Mouse (Mus musculus): ENCODE measurements around the gene Tbc1d10a.

DNA sequence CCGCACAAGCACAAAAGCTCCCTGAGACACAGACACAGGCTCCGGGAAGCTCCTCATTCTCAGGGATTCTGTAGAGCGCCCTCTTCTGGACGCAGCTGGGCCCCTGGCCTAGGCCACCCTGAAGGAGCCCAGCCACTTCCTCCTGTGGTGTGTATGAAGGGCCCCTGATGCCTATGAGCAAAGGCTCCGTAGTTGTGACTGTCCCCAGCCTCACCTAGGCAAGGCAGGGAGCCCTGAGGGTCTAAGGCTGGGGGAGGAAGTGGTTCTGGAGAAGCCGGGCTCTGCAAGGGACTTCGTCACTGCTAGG is 74.6 kb downstream of the Tbc1d10a start:
- TF ChIP-seq CTCF (IDR thresholded peaks at IDR 0.05 in 2 of 3, conservative IDR thresholded peaks at IDR 0.05 in 1 of 3; ENCODE audit: control insufficient read depth in 1 of 3, insufficient read depth in 1 of 3, low read depth in 2 of 3, low read length in 3 of 3, poor library complexity in 1 of 3, severe bottlenecking in 1 of 3) (peak; percentile 82 to 95 (median 91)), POLR2A (IDR thresholded peaks at IDR 0.05; ENCODE audit: control insufficient read depth in 1 of 2, insufficient read depth in 1 of 2, low read depth in 1 of 2, low read length in 2 of 2, poor library complexity in 1 of 2) (no peak; a peak in 1 of 4 replicates), EP300 (IDR thresholded peaks at IDR 0.05; ENCODE audit: low read depth in 1 of 2, low read length in 2 of 2) (no peak), ETS1 (IDR thresholded peaks at IDR 0.05; ENCODE audit: low read depth, low read length) (no peak), ZMIZ1 (IDR thresholded peaks at IDR 0.05; ENCODE audit: low read depth, low read length) (no peak), POLR2AphosphoS2 (IDR thresholded peaks at IDR 0.05; ENCODE audit: low read length) (no peak), ZNF384 (IDR thresholded peaks at IDR 0.05; ENCODE audit: low read depth, low read length) (no peak), SIN3A (IDR thresholded peaks at IDR 0.05; ENCODE audit: low read length) (peak; percentile 73), POLR2AphosphoS5 (IDR thresholded peaks at IDR 0.05; ENCODE audit: borderline replicate concordance, low read depth, low read length) (no peak), RAD21 (IDR thresholded peaks at IDR 0.05; ENCODE audit: low read depth, low read length) (peak; percentile 36), CHD2 (IDR thresholded peaks at IDR 0.05; ENCODE audit: low read length) (no peak), MAFK (IDR thresholded peaks at IDR 0.05; ENCODE audit: borderline replicate concordance, low read depth, low read length) (no peak)
